Mouse (Mus musculus) small intestine, adult 2 months (tissue): Measurements from ENCODE around the gene Usp1.

Source experiments
- CTCF ChIP-seq: fragments of 200-500 bp; IDR thresholded peaks from 2 replicates; pipeline ENCODE4 v1.5.1; 2012; ENCODE audit warnings: low read depth, mild to moderate bottlenecking, control low read depth, inconsistent platforms, low read length, moderate library complexity, mixed read lengths; ENCODE audit not compliant: insufficient replicate concordance, insufficient read length; ENCODE audit errors: extremely low read depth
- POLR2A ChIP-seq: fragments of 200-500 bp; IDR thresholded peaks from 2 replicates; pipeline ENCODE4 v1.6.1; 2012; ENCODE audit warnings: low read depth, mild to moderate bottlenecking, control low read depth, inconsistent platforms, low read length, moderate library complexity

DNA sequence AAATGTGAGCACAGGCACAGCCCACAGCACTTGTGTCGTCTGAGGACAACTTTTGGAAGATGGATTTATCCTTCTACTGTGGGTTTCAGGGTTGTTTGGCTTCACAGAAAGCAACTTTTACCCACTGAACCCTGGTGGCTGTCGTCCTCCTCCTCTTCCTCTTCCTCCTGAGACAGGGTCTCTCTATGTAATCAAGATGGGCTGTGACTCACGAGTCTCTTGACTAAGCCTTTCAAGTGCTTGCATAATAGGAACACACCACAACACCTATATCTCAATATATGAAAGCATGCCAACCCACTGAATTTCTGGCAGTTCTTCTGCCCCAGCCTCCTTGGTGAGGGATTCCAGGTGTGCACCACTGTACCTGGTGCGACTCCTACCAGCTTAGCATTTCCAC lies 2.7 kb upstream of the Usp1 start:
- TF ChIP-seq CTCF (no peak), POLR2A (no peak)
